Mouse (Mus musculus) thymus, adult 2 months (tissue): ENCODE results near the gene Tab2.

Source experiments
- CTCF ChIP-seq: fragments of 200-500 bp; IDR thresholded peaks from 2 replicates; pipeline ENCODE4 v1.5.1; 2012; ENCODE audit warnings: mild to moderate bottlenecking, control low read depth, low read length, moderate library complexity, borderline replicate concordance; ENCODE audit not compliant: control insufficient read depth, poor library complexity, insufficient read depth; ENCODE audit errors: extremely low read depth
- POLR2A ChIP-seq: fragments of 200-500 bp; IDR thresholded peaks from 2 replicates; pipeline ENCODE4 v1.6.1; 2012; ENCODE audit warnings: mild to moderate bottlenecking, low read length, control low read depth, moderate library complexity; ENCODE audit not compliant: control insufficient read depth, poor library complexity, insufficient read depth; ENCODE audit errors: extremely low read depth

DNA sequence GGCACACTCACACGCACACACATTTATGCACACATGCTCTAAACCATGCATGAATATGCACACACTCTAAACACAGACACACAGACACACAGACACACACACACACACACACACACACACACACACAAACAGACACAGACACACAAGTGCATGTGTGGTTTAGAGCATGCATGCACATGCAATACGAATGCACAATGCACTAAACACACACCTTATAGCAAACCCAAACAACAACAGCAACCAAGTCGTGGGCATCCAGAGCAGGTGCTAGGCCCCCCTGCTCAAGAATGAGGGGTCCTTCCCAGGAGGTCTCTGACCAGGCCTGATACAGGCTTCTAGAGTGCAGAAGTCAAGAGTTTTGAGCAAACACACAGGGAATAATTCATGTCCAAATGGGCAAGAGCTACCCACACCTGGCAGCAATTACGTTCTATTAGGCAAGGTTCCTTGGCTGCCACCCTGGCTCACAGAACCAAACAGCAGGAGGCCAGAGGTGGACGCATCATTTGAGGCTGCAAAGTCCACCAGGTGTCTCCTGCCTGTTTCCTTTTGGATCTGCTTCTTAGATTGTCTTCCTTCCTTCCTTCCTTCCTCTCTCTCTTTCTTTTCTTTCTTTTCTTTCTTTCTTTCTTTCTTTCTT lies 84.5 kb downstream of the Tab2 start:
- TF ChIP-seq CTCF (no peak), POLR2A (no peak)
